Mouse (Mus musculus) embryonic facial prominence, embryonic 10.5 days (tissue): ENCODE measurements around the gene Trpv2. TPM values are rescaled to one million over a fixed set of nuclear protein-coding genes. Genes with fewer than 3 reads are reported as not detected.

ENCODE experiments used
- DNase-seq: peaks from one replicate; pipeline ENCODE4 v3.0.0-alpha.2; 2017; ENCODE audit warnings: low spot score
- H3K27ac ChIP-seq: fragments of 300-500 bp; sonication (generic); replicated peaks from 2 replicates; pipeline ENCODE4 v1.5.1; 2016; ENCODE audit warnings: mild to moderate bottlenecking
- H3K27me3 ChIP-seq: fragments of 300-500 bp; sonication (generic); replicated peaks from 2 replicates; pipeline ENCODE4 v1.6.1; 2016; ENCODE audit warnings: low read depth, mild to moderate bottlenecking; ENCODE audit not compliant: poor library complexity, severe bottlenecking
- H3K36me3 ChIP-seq: fragments of 300-500 bp; sonication (generic); replicated peaks from 2 replicates; pipeline ENCODE4 v1.6.1; 2016; ENCODE audit warnings: mild to moderate bottlenecking, moderate library complexity
- H3K4me1 ChIP-seq: fragments of 300-500 bp; sonication (generic); 2 replicates; pipeline ENCODE4 v1.6.1; 2016
- H3K4me3 ChIP-seq: fragments of 300-500 bp; sonication (generic); 2 replicates; pipeline ENCODE4 v1.5.1; 2016; ENCODE audit warnings: mild to moderate bottlenecking, moderate library complexity
- H3K9me3 ChIP-seq: fragments of 300-500 bp; sonication (generic); 2 replicates; pipeline ENCODE4 v1.6.1; 2016; ENCODE audit warnings: mild to moderate bottlenecking
- WGBS: fragments of 180-500 bp; shearing (Covaris S2); methylation state at CpG from one replicate; pipeline ENCODE4 v1.1.7; 2016; 5-methylcytosine and 5-hydroxymethylcytosine counted together
- polyA plus RNA-seq: library from polyadenylated mRNA; unstranded; fragments of >200 nt; fragmentation: Nextera tagmentation; extraction: Ambion mirVana; gene quantifications from 2 replicates; pipeline ENCODE4 v1.2.1, GENCODE M21; 2016

Trpv2 gene
- polyA plus RNA-seq, 1 experiment from 2014 or later = 3.8 TPM

- no peaks in the 10 kb centered on the region for H3K9me3 ChIP-seq
- H3K4me1 ChIP-seq = peaks cover 38% of the 10 kb centered on the region
- DNase-seq = no peak
- H3K36me3 ChIP-seq = peaks cover 78% of the 10 kb centered on the region
- 80% methylated on average over 10 of the region's 10 CpGs for WGBS
- H3K4me3 ChIP-seq = no peak overlapping the region
- no peaks in the 10 kb centered on the region for H3K27me3 ChIP-seq
- no peak overlapping the region for H3K27ac ChIP-seq
These were observed 34.8 kb downstream of the Trpv2 start for GRCm38 (mm10) chr11:62608826-62609675.

DNA sequence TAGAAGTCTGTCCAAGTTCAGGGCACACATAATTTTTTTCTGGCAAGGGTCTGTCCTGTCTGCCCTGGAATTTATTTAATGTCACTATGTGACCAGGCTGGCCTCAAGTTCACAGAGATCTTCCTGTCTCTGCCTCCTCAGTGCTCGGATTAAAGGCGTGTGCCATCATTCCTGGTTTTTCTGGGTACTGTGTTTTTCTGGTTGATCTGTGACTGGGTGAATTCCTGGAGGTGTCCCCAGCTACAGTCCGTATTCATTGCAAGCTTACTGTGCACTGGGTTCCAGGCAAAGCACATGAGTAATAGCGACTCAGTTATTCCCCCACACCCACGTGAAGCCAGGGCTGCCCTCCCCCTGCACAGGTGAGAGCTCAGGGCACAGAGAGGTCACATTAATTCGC is 36.0 kb downstream of the Trpv2 start:
- Histone ChIP-seq H3K27me3 (0 out of 2 replicates have a peak, but pooled peaks cover 6% of the 10 kb centered on the region), H3K27ac (no peak overlapping the region), H3K4me3 (no peak overlapping the region), H3K9me3 (no peaks in the 10 kb centered on the region), H3K4me1 (peaks cover 35% of the 10 kb centered on the region), H3K36me3 (peaks cover 67% of the 10 kb centered on the region)
- DNase-seq = no peak
- WGBS = 92% methylated on average over 6 of the region's 6 CpGs

GRCm38 (mm10) chr11:62612604-62613003 is 38.3 kb downstream of the Trpv2 start:
- 0 out of 2 replicates have a peak, but pooled peaks cover 6% of the 10 kb centered on the region for H3K27me3 ChIP-seq
- no peaks in the 10 kb centered on the region for H3K9me3 ChIP-seq
- 64% methylated on average over 10 of the region's 10 CpGs for WGBS
- DNase-seq = no peak
- H3K4me1 ChIP-seq = peaks cover 23% of the 10 kb centered on the region
- H3K4me3 ChIP-seq = no peak overlapping the region; the same call in 1 of the 2 replicates
- H3K36me3 ChIP-seq = peaks cover 66% of the 10 kb centered on the region
- H3K27ac ChIP-seq = 0 out of 2 replicates have a peak overlapping the region, but pooled peaks have one; percentile 41

- peaks cover 23% of the 10 kb centered on the region for H3K4me1 ChIP-seq
- peaks cover 65% of the 10 kb centered on the region for H3K36me3 ChIP-seq
- DNase-seq = peak; percentile 97
- no peaks in the 10 kb centered on the region for H3K9me3 ChIP-seq
- WGBS = 13% methylated on average over 19 of the region's 19 CpGs
- 0 out of 2 replicates have a peak, but pooled peaks cover 6% of the 10 kb centered on the region for H3K27me3 ChIP-seq
- peak overlapping the region; percentile 43 for H3K4me3 ChIP-seq
- peak overlapping the region; percentile 85 for H3K27ac ChIP-seq
These were observed 39.5 kb downstream of the Trpv2 start for GRCm38 (mm10) chr11:62613657-62614365.

- peak overlapping the region; percentile 85 for H3K27ac ChIP-seq
- H3K36me3 ChIP-seq = peaks cover 65% of the 10 kb centered on the region
- 86% methylated on average over 8 of the region's 8 CpGs for WGBS
- no peak overlapping the region for H3K4me3 ChIP-seq
- H3K9me3 ChIP-seq = no peaks in the 10 kb centered on the region
- DNase-seq = no peak
- 0 out of 2 replicates have a peak, but pooled peaks cover 6% of the 10 kb centered on the region for H3K27me3 ChIP-seq
- H3K4me1 ChIP-seq = peaks cover 23% of the 10 kb centered on the region
These were observed 40.7 kb downstream of the Trpv2 start for GRCm38 (mm10) chr11:62614876-62615410.

- Histone ChIP-seq H3K27ac (no peak overlapping the region), H3K4me1 (peaks cover 23% of the 10 kb centered on the region), H3K9me3 (no peaks in the 10 kb centered on the region), H3K4me3 (no peak overlapping the region), H3K36me3 (peaks cover 65% of the 10 kb centered on the region), H3K27me3 (0 out of 2 replicates have a peak, but pooled peaks cover 6% of the 10 kb centered on the region)
- no peak for DNase-seq
- 87% methylated on average over 4 of the region's 4 CpGs for WGBS
These were observed 41.2 kb downstream of the Trpv2 start for GRCm38 (mm10) chr11:62615456-62615855.

DNA sequence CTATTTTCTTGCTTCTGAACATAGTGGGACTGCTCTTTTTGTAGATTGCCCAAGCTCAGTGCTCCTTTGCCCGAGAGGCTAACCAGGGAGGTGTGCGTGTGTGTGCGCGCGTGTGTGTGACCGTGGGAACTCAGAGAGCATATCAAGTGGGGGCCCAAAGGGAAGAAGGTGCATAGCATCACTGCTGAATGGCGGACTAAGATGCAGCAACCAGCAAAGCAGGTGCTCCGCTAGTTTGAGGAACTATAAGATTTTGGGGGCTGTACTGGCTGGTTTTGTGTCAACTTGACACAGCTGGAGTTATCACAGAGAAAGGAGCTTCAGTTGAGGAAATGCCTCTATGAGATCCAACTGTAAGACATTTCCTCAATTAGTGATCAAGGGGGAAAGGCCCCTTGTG is 46.8 kb downstream of the Trpv2 start:
- DNase-seq = no peak
- Histone ChIP-seq H3K4me1 (peaks cover 35% of the 10 kb centered on the region), H3K27ac (no peak overlapping the region), H3K9me3 (no peaks in the 10 kb centered on the region), H3K4me3 (no peak overlapping the region), H3K36me3 (peaks cover 42% of the 10 kb centered on the region), H3K27me3 (no peaks in the 10 kb centered on the region)
- WGBS = 94% methylated on average over 8 of the region's 8 CpGs

DNA sequence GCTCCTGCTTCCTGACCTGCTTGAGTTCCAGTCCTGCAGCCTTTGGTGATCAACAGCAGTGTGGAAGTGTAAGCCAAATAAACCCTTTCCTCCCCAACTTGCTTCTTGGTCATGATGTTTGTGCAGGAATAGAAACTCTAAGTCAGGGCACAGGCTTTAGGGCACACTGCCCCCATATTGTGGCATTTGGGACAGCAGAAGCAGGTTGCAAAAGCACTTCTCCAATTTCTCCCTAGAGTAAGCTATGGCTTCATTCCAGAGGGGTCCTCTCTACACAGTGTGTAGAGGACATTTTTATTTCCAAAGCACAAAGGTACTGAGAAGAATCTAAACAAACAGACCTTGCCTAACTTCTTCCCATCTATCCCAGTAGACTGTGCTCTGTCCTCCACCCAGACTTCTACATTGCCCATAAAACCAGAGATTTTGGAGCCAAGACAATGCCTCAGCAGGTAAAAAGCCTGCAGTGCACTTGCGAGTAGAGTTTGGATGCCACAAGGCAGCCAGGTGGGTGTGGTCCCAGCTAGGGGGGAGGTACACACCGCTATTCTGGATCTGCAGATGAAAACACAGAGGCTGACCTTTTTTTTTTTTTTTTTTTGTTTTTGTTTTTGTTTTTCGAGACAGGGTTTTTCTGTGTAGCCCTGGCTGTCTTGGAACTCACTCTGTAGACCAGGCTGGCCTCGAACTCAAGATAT is 47.4 kb downstream of the Trpv2 start:
- 83% methylated on average over 4 of the region's 4 CpGs for WGBS
- H3K4me3 ChIP-seq = no peak overlapping the region

GRCm38 (mm10) chr11:62622850-62623249 is 48.6 kb downstream of the Trpv2 start:
- no peak for DNase-seq
- no peaks in the 10 kb centered on the region for H3K9me3 ChIP-seq
- 23% methylated on average over 4 of the region's 4 CpGs for WGBS
- peaks cover 39% of the 10 kb centered on the region for H3K4me1 ChIP-seq
- H3K4me3 ChIP-seq = no peak overlapping the region
- peak overlapping the region; percentile 79 for H3K27ac ChIP-seq
- H3K27me3 ChIP-seq = no peaks in the 10 kb centered on the region
- H3K36me3 ChIP-seq = peaks cover 36% of the 10 kb centered on the region

More for the DNA sequence above, 47.4 kb downstream of the Trpv2 start:
- no peak for DNase-seq
- Histone ChIP-seq H3K27ac (no peak overlapping the region), H3K27me3 (no peaks in the 10 kb centered on the region), H3K9me3 (no peaks in the 10 kb centered on the region), H3K36me3 (peaks cover 42% of the 10 kb centered on the region), H3K4me1 (peaks cover 36% of the 10 kb centered on the region)

- H3K27ac ChIP-seq = peak overlapping the region; percentile 79
- H3K9me3 ChIP-seq = no peaks in the 10 kb centered on the region
- DNase-seq = peak; percentile 74
- WGBS = 48% methylated on average over 10 of the region's 10 CpGs
- peaks cover 20% of the 10 kb centered on the region for H3K36me3 ChIP-seq
- peaks cover 57% of the 10 kb centered on the region for H3K4me1 ChIP-seq
- peak overlapping the region; percentile 26; the same call in 1 of the 2 replicates for H3K4me3 ChIP-seq
- H3K27me3 ChIP-seq = no peaks in the 10 kb centered on the region
These were observed 50.3 kb downstream of the Trpv2 start for GRCm38 (mm10) chr11:62624341-62625291.
